Mouse (Mus musculus): ENCODE data around the gene Abr. TPM values are rescaled to one million over a fixed set of nuclear protein-coding genes. Genes with fewer than 3 reads are reported as not detected.

Gene Abr
- polyA plus RNA-seq, 1 experiment, result 23.1 TPM

GRCm38 (mm10) chr11:76499564-76499963, 122.5 kb downstream of the Abr start:
- peaks cover 11% of the 10 kb centered on the region for H3K4me1 ChIP-seq (ENCODE audit: control insufficient read depth, insufficient read depth, low read length)
- H3K27ac ChIP-seq (ENCODE audit: insufficient read depth, low read length), result no peak overlapping the region
- TF ChIP-seq CTCF (IDR thresholded peaks at IDR 0.05; ENCODE audit: borderline replicate concordance, insufficient read depth, low read length), result no peak
- no peak for TF ChIP-seq POLR2A (IDR thresholded peaks at IDR 0.05; ENCODE audit: low read depth, low read length)

GRCm38 (mm10) chr11:76497769-76498152, 124.4 kb downstream of the Abr start:
- H3K27ac ChIP-seq (ENCODE audit: insufficient read depth, low read length), result no peak overlapping the region
- no peak overlapping the region for H3K4me3 ChIP-seq (ENCODE audit: insufficient read depth, low read length)
- H3K4me1 ChIP-seq (ENCODE audit: control insufficient read depth, insufficient read depth, low read length), result peaks cover 18% of the 10 kb centered on the region
- TF ChIP-seq CTCF (IDR thresholded peaks at IDR 0.05; ENCODE audit: borderline replicate concordance, insufficient read depth, low read length) (no peak), POLR2A (IDR thresholded peaks at IDR 0.05; ENCODE audit: low read depth, low read length) (no peak)

More at GRCm38 (mm10) chr11:76499564-76499963, 122.5 kb downstream of the Abr start:
- no peak overlapping the region for H3K4me3 ChIP-seq (ENCODE audit: insufficient read depth, low read length)

GRCm38 (mm10) chr11:76497066-76497768, 124.9 kb downstream of the Abr start:
- no peak overlapping the region for H3K27ac ChIP-seq (ENCODE audit: insufficient read depth, low read length)

DNA sequence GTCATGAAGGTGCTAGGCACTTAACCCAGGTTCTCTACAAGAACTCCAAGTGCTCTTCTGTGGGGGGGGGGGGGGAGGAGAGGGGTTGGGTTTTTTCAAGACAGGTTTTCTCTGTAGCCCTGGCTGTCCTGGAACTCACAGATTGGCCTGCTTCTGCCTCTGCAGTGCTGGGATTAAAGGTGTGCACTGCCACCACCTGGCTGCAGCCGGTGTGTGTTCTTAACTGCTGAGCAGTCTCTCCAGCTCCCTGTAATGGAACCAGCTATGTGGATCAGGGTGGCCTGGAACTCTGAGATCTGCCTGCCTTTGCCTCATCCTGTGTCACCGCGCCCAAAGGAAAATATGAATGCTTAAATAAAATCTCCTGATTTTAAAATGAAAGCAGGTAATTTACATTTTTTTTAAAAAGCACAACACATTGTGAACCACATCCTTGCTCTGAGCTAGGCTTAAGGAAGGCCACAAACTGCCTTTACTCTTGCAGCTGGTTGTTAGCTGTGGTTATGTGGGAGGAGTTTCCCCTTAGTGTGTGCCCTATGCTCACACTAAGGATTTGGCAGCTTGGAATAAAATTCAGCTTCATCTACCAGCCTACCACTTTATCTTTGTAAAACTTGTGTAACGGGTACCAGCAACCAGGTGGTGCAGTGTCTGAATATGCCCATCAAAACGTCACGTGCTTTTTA, 125.9 kb downstream of the Abr start:
- no peak for TF ChIP-seq POLR2A (IDR thresholded peaks at IDR 0.05; ENCODE audit: low read depth, low read length)
- TF ChIP-seq CTCF (IDR thresholded peaks at IDR 0.05; ENCODE audit: borderline replicate concordance, insufficient read depth, low read length), result peak; percentile 58; the same call in 1 of the 2 replicates
- peaks cover 19% of the 10 kb centered on the region for H3K4me1 ChIP-seq (ENCODE audit: control insufficient read depth, insufficient read depth, low read length)
- H3K4me3 ChIP-seq (ENCODE audit: insufficient read depth, low read length), result no peak overlapping the region
- no peak overlapping the region for H3K27ac ChIP-seq (ENCODE audit: insufficient read depth, low read length)

More at GRCm38 (mm10) chr11:76497066-76497768, 124.9 kb downstream of the Abr start:
- TF ChIP-seq CTCF (IDR thresholded peaks at IDR 0.05; ENCODE audit: borderline replicate concordance, insufficient read depth, low read length) (no peak), POLR2A (IDR thresholded peaks at IDR 0.05; ENCODE audit: low read depth, low read length) (no peak)
- H3K4me3 ChIP-seq (ENCODE audit: insufficient read depth, low read length), result no peak overlapping the region
- H3K4me1 ChIP-seq (ENCODE audit: control insufficient read depth, insufficient read depth, low read length), result peaks cover 19% of the 10 kb centered on the region

DNA sequence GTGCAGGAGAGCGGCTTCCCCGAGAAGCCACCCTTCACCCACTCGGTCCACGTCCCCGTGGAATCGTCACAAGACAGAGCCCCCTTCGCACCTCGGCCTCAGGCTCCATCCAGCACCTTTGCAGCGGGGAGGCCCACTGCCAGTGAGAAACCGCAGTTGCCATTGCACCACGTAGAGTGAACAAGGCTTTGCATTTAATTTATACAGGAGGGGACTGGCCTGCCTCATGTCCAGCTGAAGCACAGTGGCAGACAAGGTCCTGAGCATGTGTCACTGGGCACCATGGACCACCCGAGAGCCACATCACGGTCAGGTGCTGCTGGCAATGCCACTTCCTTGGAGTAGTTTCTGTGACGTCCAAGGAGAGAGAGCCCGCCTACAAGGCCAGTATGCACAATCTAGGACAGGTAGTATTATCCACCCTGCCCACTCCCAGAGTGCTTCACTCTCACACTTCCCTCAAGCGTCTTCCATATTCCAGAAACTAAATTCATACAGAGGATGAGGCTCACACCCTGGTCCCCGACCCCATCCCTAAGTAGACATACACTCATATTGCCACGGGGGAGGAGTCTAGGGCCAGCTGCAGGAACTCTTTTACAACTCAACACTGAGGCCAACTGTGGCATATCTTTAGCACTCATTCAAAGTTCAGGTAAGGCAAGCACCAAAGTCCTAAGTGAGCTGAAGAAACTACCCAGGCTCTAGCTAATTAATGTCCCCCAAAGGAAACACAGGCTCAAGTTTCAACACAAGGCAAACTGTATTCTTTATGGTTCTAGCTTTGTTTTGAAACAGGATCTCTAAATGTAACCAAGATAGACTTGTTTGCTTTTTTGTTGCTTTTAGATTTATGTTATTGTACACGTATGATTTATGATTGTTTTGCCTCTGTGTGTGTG, 126.7 kb downstream of the Abr start:
- Histone ChIP-seq H3K4me3 (ENCODE audit: insufficient read depth, low read length) (peak overlapping the region; percentile 27), H3K4me1 (ENCODE audit: control insufficient read depth, insufficient read depth, low read length) (peaks cover 19% of the 10 kb centered on the region)
- TF ChIP-seq POLR2A (IDR thresholded peaks at IDR 0.05; ENCODE audit: low read depth, low read length), result no peak; the same call in 1 of the 2 replicates

GRCm38 (mm10) chr11:76494360-76495126, 127.6 kb downstream of the Abr start:
- peak overlapping the region; percentile 69 for H3K4me3 ChIP-seq (ENCODE audit: insufficient read depth, low read length)
- H3K4me1 ChIP-seq (ENCODE audit: control insufficient read depth, insufficient read depth, low read length), result peaks cover 18% of the 10 kb centered on the region
- TF ChIP-seq CTCF (IDR thresholded peaks at IDR 0.05; ENCODE audit: borderline replicate concordance, insufficient read depth, low read length) (no peak), POLR2A (IDR thresholded peaks at IDR 0.05; ENCODE audit: low read depth, low read length) (peak; percentile 56)
- peak overlapping the region; percentile 85 for H3K27ac ChIP-seq (ENCODE audit: insufficient read depth, low read length)

More for the DNA sequence above, 126.7 kb downstream of the Abr start:
- H3K27ac ChIP-seq (ENCODE audit: insufficient read depth, low read length), result no peak overlapping the region

GRCm38 (mm10) chr11:76493811-76494274, 128.3 kb downstream of the Abr start:
- TF ChIP-seq POLR2A (IDR thresholded peaks at IDR 0.05; ENCODE audit: low read depth, low read length), result peak; percentile 34
- TF ChIP-seq CTCF (IDR thresholded peaks at IDR 0.05; ENCODE audit: borderline replicate concordance, insufficient read depth, low read length), result no peak
- Histone ChIP-seq H3K4me3 (ENCODE audit: insufficient read depth, low read length) (peak overlapping the region; percentile 69), H3K27ac (ENCODE audit: insufficient read depth, low read length) (peak overlapping the region; percentile 85), H3K4me1 (ENCODE audit: control insufficient read depth, insufficient read depth, low read length) (peaks cover 15% of the 10 kb centered on the region; the same call in 1 of the 2 replicates)

GRCm38 (mm10) chr11:76493167-76493566, 128.9 kb downstream of the Abr start:
- Histone ChIP-seq H3K4me1 (ENCODE audit: control insufficient read depth, insufficient read depth, low read length) (peaks cover 15% of the 10 kb centered on the region; the same call in 1 of the 2 replicates), H3K4me3 (ENCODE audit: insufficient read depth, low read length) (peak overlapping the region; percentile 69)

More at GRCm38 (mm10) chr11:76493167-76493566, 128.9 kb downstream of the Abr start:
- H3K27ac ChIP-seq (ENCODE audit: insufficient read depth, low read length), result no peak overlapping the region
- TF ChIP-seq CTCF (IDR thresholded peaks at IDR 0.05; ENCODE audit: borderline replicate concordance, insufficient read depth, low read length) (no peak), POLR2A (IDR thresholded peaks at IDR 0.05; ENCODE audit: low read depth, low read length) (no peak)
